Mouse (Mus musculus) thymus, adult 2 months (tissue): ENCODE data around the gene Ube3a. TPM values are rescaled to one million over a fixed set of nuclear protein-coding genes. Genes with fewer than 3 reads are reported as not detected.

ENCODE experiments used
- DNase-seq: peaks from one replicate; pipeline ENCODE4 v3.0.0; 2021
- H3K27ac ChIP-seq: fragments of 200-500 bp; 2 replicates; pipeline ENCODE4 v1.5.1; 2012; ENCODE audit warnings: low read length, control low read depth; ENCODE audit not compliant: control insufficient read depth, insufficient read depth
- H3K27me3 ChIP-seq: fragments of 200-500 bp; 2 replicates; pipeline ENCODE4 v1.6.1; 2012; ENCODE audit warnings: mild to moderate bottlenecking, low read length, moderate library complexity, mixed read lengths; ENCODE audit not compliant: control insufficient read depth, insufficient read depth
- H3K36me3 ChIP-seq: fragments of 200-500 bp; 2 replicates; pipeline ENCODE4 v1.6.1; 2012; ENCODE audit warnings: mild to moderate bottlenecking, low read length, moderate library complexity; ENCODE audit not compliant: control insufficient read depth, insufficient read depth
- H3K4me1 ChIP-seq: fragments of 200-500 bp; replicated peaks from 2 replicates; pipeline ENCODE4 v1.6.1; 2012; ENCODE audit warnings: low read length; ENCODE audit not compliant: control insufficient read depth, insufficient read depth
- H3K4me3 ChIP-seq: fragments of 200-500 bp; 2 replicates; pipeline ENCODE4 v1.5.1; 2012; ENCODE audit warnings: mild to moderate bottlenecking, low read length, control low read depth, moderate library complexity; ENCODE audit not compliant: control insufficient read depth, insufficient read depth
- CTCF ChIP-seq: fragments of 200-500 bp; IDR thresholded peaks from 2 replicates; pipeline ENCODE4 v1.5.1; 2012; ENCODE audit warnings: mild to moderate bottlenecking, control low read depth, low read length, moderate library complexity, borderline replicate concordance; ENCODE audit not compliant: control insufficient read depth, poor library complexity, insufficient read depth; ENCODE audit errors: extremely low read depth
- POLR2A ChIP-seq: fragments of 200-500 bp; IDR thresholded peaks from 2 replicates; pipeline ENCODE4 v1.6.1; 2012; ENCODE audit warnings: mild to moderate bottlenecking, low read length, control low read depth, moderate library complexity; ENCODE audit not compliant: control insufficient read depth, poor library complexity, insufficient read depth; ENCODE audit errors: extremely low read depth
- WGBS: fragments of 180-500 bp; shearing (Covaris S2); methylation state at CpG from one replicate; pipeline ENCODE4 v1.1.7; 2018; 5-methylcytosine and 5-hydroxymethylcytosine counted together
- polyA plus RNA-seq: library from polyadenylated mRNA; depleted of rRNA; stranded (reverse); fragments of >200 nt; gene quantifications from 2 replicates; pipeline ENCODE4 v1.2.3, GENCODE M21; 2012

The Ube3a gene
- polyA plus RNA-seq, 1 experiment: 100 TPM

- 11% methylated on average over 4 of the region's 4 CpGs for WGBS
- no peak for DNase-seq
- H3K27me3 ChIP-seq: no peaks in the 10 kb centered on the region
- H3K27ac ChIP-seq: no peak overlapping the region
- TF ChIP-seq POLR2A (no peak), CTCF (no peak)
- no peaks in the 10 kb centered on the region; the same call in 1 of the 2 replicates for H3K4me1 ChIP-seq
- no peaks in the 10 kb centered on the region for H3K36me3 ChIP-seq
- no peak overlapping the region for H3K4me3 ChIP-seq
Measured at GRCm38 (mm10) chr7:59230304-59230703, 1.8 kb downstream of the Ube3a start.

GRCm38 (mm10) chr7:59230768-59231167 is 2.2 kb downstream of the Ube3a start:
- WGBS: 81% methylated on average over 5 of the region's 5 CpGs
- H3K27me3 ChIP-seq: no peaks in the 10 kb centered on the region
- no peak for TF ChIP-seq POLR2A
- no peak for TF ChIP-seq CTCF
- H3K27ac ChIP-seq: no peak overlapping the region
- no peak overlapping the region for H3K4me3 ChIP-seq
- no peaks in the 10 kb centered on the region for H3K36me3 ChIP-seq
- no peak for DNase-seq
- H3K4me1 ChIP-seq: no peaks in the 10 kb centered on the region; the same call in 1 of the 2 replicates

GRCm38 (mm10) chr7:59231960-59232359 is 3.4 kb downstream of the Ube3a start:
- H3K4me1 ChIP-seq: no peaks in the 10 kb centered on the region; the same call in 1 of the 2 replicates
- DNase-seq: no peak
- no peak overlapping the region for H3K4me3 ChIP-seq
- no peaks in the 10 kb centered on the region for H3K27me3 ChIP-seq
- 57% methylated on average over 1 of the region's 1 CpGs for WGBS
- H3K36me3 ChIP-seq: no peaks in the 10 kb centered on the region
- TF ChIP-seq POLR2A (no peak), CTCF (no peak)
- H3K27ac ChIP-seq: no peak overlapping the region

GRCm38 (mm10) chr7:59234773-59235401 is 6.3 kb downstream of the Ube3a start:
- no peaks in the 10 kb centered on the region; the same call in 1 of the 2 replicates for H3K4me1 ChIP-seq
- H3K4me3 ChIP-seq: no peak overlapping the region
- H3K36me3 ChIP-seq: no peaks in the 10 kb centered on the region
- 95% methylated on average over 8 of the region's 8 CpGs for WGBS
- H3K27ac ChIP-seq: no peak overlapping the region
- no peaks in the 10 kb centered on the region for H3K27me3 ChIP-seq
- no peak for DNase-seq
- TF ChIP-seq POLR2A (no peak), CTCF (no peak)

GRCm38 (mm10) chr7:59243257-59243656 is 14.7 kb downstream of the Ube3a start:
- WGBS: 94% methylated on average over 3 of the region's 3 CpGs
- no peaks in the 10 kb centered on the region for H3K4me1 ChIP-seq
- peaks cover 5% of the 10 kb centered on the region; the same call in 1 of the 2 replicates for H3K36me3 ChIP-seq
- no peak overlapping the region for H3K4me3 ChIP-seq
- H3K27me3 ChIP-seq: no peaks in the 10 kb centered on the region
- no peak for DNase-seq
- TF ChIP-seq POLR2A (no peak), CTCF (no peak)
- no peak overlapping the region for H3K27ac ChIP-seq

- 98% methylated on average over 2 of the region's 2 CpGs for WGBS
- peaks cover 11% of the 10 kb centered on the region; the same call in 1 of the 2 replicates for H3K36me3 ChIP-seq
- no peak for TF ChIP-seq CTCF
- no peak for TF ChIP-seq POLR2A
- H3K27ac ChIP-seq: no peak overlapping the region
- no peak overlapping the region for H3K4me3 ChIP-seq
- DNase-seq: peak; percentile 29
- H3K4me1 ChIP-seq: no peaks in the 10 kb centered on the region
- no peaks in the 10 kb centered on the region for H3K27me3 ChIP-seq
Measured at GRCm38 (mm10) chr7:59245541-59245940, 17.0 kb downstream of the Ube3a start.
